16 mouse cellular contexts compared by ENCODE assay signal in the genomic region with DNA sequence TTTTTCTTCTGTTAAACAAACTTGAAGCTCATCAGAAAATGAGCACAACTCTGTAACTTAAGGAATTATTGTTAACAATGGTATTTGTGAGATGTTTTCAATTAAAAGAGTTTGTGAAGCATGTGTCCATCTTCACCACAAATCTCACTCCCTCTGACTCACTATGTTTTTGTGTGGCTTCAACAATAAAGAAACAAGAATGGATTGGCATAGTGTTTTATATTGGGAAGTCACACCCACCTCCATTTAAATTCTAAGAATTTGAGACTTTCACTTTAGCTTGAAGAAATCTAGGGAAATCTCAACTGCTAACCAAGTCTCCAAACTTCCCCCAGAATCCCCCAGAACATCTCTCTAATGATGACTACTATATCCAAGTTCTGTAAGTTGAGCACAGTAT.
"Had no signal": no experiment of that assay in that cellular context is flagged by ENCODE, and none has a peak within 500 bp of the region (broad histone marks: within the 10 kb centered on the region; RNA-seq: fewer than 3 reads in every experiment).

No protein-coding gene starts in this region.

- H3K4me3 ChIP-seq: neural tube, embryonic 13.5 days; neural tube, embryonic 15.5 days; stomach, embryonic 15.5 days had no signal

- DNase-seq: retina, postnatal 1 day; right cerebral cortex, adult 18-20 months; right cerebral cortex, postnatal 14 days; right cerebral cortex, postnatal 25 days; right cerebral cortex, postnatal 4 days; spleen, adult 18-20 months; thymus, adult 18-20 months; thymus, adult 2 months; thymus, postnatal 14 days; thymus, postnatal 25 days; thymus, postnatal 36 days; thymus, postnatal 4 days had no signal

- H3K9ac ChIP-seq: neural tube, embryonic 13.5 days; neural tube, embryonic 15.5 days; stomach, embryonic 15.5 days had no signal

- H3K9me3 ChIP-seq: neural tube, embryonic 13.5 days; neural tube, embryonic 15.5 days; stomach, embryonic 15.5 days had no signal

- H3K4me2 ChIP-seq: neural tube, embryonic 13.5 days; neural tube, embryonic 15.5 days; stomach, embryonic 15.5 days had no signal

- H3K27me3 ChIP-seq: neural tube, embryonic 13.5 days; neural tube, embryonic 15.5 days; stomach, embryonic 15.5 days had no signal

- H3K27ac ChIP-seq: neural tube, embryonic 13.5 days; neural tube, embryonic 15.5 days; stomach, embryonic 15.5 days; stomach, postnatal 0 days had no signal

- H3K36me3 ChIP-seq: neural tube, embryonic 13.5 days; neural tube, embryonic 15.5 days; stomach, embryonic 15.5 days had no signal

- H3K4me1 ChIP-seq: neural tube, embryonic 15.5 days; stomach, embryonic 15.5 days had no signal
